Mouse (Mus musculus) erythroblast, embryonic 14.5 days (primary cell): ENCODE results near the gene Krcc1.

Source experiments
- GATA1 ChIP-seq: IDR thresholded peaks from 2 replicates; pipeline ENCODE4 v1.6.1; 2012; ENCODE audit warnings: low read length, inconsistent platforms, mixed read lengths
- TAL1 ChIP-seq: IDR thresholded peaks from 3 replicates; pipeline ENCODE4 v1.6.1; 2012; ENCODE audit warnings: low read length, inconsistent platforms, mixed read lengths

DNA sequence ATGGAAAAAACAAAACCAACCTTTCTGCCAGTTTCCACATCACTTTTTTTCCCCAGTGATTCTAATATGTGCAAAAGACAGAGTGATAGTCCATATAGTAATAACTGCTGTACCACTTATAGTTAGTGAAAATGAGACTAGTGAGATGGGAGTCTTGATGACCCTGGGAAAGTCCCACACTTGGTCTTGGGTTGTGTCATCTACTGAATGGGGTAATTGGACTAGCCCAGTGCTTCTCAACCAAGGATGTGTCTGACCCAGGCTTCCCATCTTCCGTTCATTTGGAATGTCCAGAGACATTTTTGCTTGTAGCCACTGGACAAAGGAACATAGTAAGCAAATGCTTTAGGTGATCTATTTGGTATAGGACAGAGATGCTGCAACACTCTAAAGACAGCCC, 2.2 kb downstream of the Krcc1 start:
- no peak for TF ChIP-seq TAL1
- TF ChIP-seq GATA1, result no peak
